Mouse (Mus musculus): ENCODE measurements around the gene BC029722. TPM values are rescaled to one million over a fixed set of nuclear protein-coding genes. Genes with fewer than 3 reads are reported as not detected.
"Not testable (repeated sequence)": the region's sequence is repeated elsewhere in the genome, so short reads cannot be mapped to it uniquely, and the experiment has no call there.

BC029722 gene
- 100 to 1,000 TPM; 185 to 198 TPM for total RNA-seq (2021)
- long read RNA-seq, experiment 1, transcript BC029722-201 (2 exons, 1,615 nt) = major isoform, 148 of 208 reads
- long read RNA-seq, experiment 1, partial matches to known transcripts = 0 of 208 reads
- long read RNA-seq, experiment 1, other reads (novel, unspliced or antisense) = 60 of 208 reads
- long read RNA-seq, experiment 2, transcript BC029722-201 (2 exons, 1,615 nt) = major isoform, 75 of 100 reads
- long read RNA-seq, experiment 2, partial matches to known transcripts = 19 of 100 reads
- long read RNA-seq, experiment 2, other reads (novel, unspliced or antisense) = 6 of 100 reads

- no peak for DNase-seq
These were observed at the start of gene BC029722 for GRCm38 (mm10) chr2:155819392-155819448. Gene BC029722, minus strand, starts transcription at chr2:155819426.

GRCm38 (mm10) chr2:155868320-155868719 lies 49.1 kb upstream of the BC029722 start:
- no peak for DNase-seq

- DNase-seq = no peak
These were observed 44.2 kb upstream of the BC029722 start for GRCm38 (mm10) chr2:155863301-155863867.

GRCm38 (mm10) chr2:155862573-155863300 lies 43.5 kb upstream of the BC029722 start:
- no peak for DNase-seq

- DNase-seq = peak; percentile 73 to 79
These were observed 42.4 kb upstream of the BC029722 start for GRCm38 (mm10) chr2:155861581-155861980.

GRCm38 (mm10) chr2:155860102-155860501 lies 40.9 kb upstream of the BC029722 start:
- DNase-seq = no peak

- no peak for DNase-seq
These were observed 33.3 kb upstream of the BC029722 start for GRCm38 (mm10) chr2:155852536-155852935.

GRCm38 (mm10) chr2:155850120-155850519 lies 30.9 kb upstream of the BC029722 start:
- no peak for DNase-seq

GRCm38 (mm10) chr2:155849464-155849863 lies 30.2 kb upstream of the BC029722 start:
- DNase-seq = no peak

GRCm38 (mm10) chr2:155848291-155848690 lies 29.1 kb upstream of the BC029722 start:
- DNase-seq = peak; percentile 83 to 84

GRCm38 (mm10) chr2:155846930-155847329 lies 27.7 kb upstream of the BC029722 start:
- DNase-seq = no peak

GRCm38 (mm10) chr2:155838961-155839360 lies 19.7 kb upstream of the BC029722 start:
- peak in 1 of 2 experiments; percentile 31 for DNase-seq

- DNase-seq = no peak
These were observed 18.7 kb upstream of the BC029722 start for GRCm38 (mm10) chr2:155837961-155838360.

- no peak for DNase-seq
These were observed 15.5 kb upstream of the BC029722 start, which contains the start of gene Fam83c for GRCm38 (mm10) chr2:155834732-155835131. Gene Fam83c, minus strand, starts transcription at chr2:155834854.

- DNase-seq = not testable (repeated sequence)
These were observed 12.9 kb upstream of the BC029722 start for GRCm38 (mm10) chr2:155832087-155832486.

GRCm38 (mm10) chr2:155831302-155831701 lies 12.1 kb upstream of the BC029722 start:
- no peak for DNase-seq

GRCm38 (mm10) chr2:155830841-155831240 lies 11.6 kb upstream of the BC029722 start:
- peak; percentile 43 to 51 for DNase-seq

- peak; percentile 92 to 93 for DNase-seq
These were observed 7.6 kb upstream of the BC029722 start, which contains the start of gene Eif6 for GRCm38 (mm10) chr2:155826630-155827424. Gene Eif6, minus strand, starts transcription at chr2:155826925.

GRCm38 (mm10) chr2:155825904-155826629 lies 6.8 kb upstream of the BC029722 start:
- peak; percentile 50 to 51 for DNase-seq

- DNase-seq = peak; percentile 25 to 51
These were observed 4.5 kb upstream of the BC029722 start for GRCm38 (mm10) chr2:155823722-155824121.

GRCm38 (mm10) chr2:155820779-155821178 lies 1.6 kb upstream of the BC029722 start:
- DNase-seq = no peak

All from adrenal gland, postnatal 36 days (tissue).